Mouse (Mus musculus) layer of hippocampus, adult 2 months (tissue): Measurements from ENCODE around the gene Eef2. TPM values are rescaled to one million over a fixed set of nuclear protein-coding genes. Genes with fewer than 3 reads are reported as not detected.

Source experiments
- DNase-seq, 2 experiments: peaks; one replicate each; pipeline ENCODE4 v3.0.0; 2022; ENCODE audit warnings: low spot score in 2 of 2
- H3K27ac ChIP-seq: fragments of 200-600 bp; 2 replicates; pipeline ENCODE4 v1.8.1; 2022
- H3K4me3 ChIP-seq: fragments of 200-600 bp; 2 replicates; pipeline ENCODE4 v1.8.1; 2022; ENCODE audit warnings: mild to moderate bottlenecking
- CTCF ChIP-seq: fragments of 200-600 bp; conservative IDR thresholded peaks from 2 replicates; pipeline ENCODE4 v1.8.1; 2022; ENCODE audit warnings: antibody characterized with exemption, mild to moderate bottlenecking, moderate library complexity
- total RNA-seq, 2 experiments: library from RNA; stranded (reverse); gene quantifications; 2 replicates each; pipeline ENCODE4 v1.2.3; 2021

The Eef2 gene
- total RNA-seq, 2 experiments from 2014 or later = 907 to 909 TPM

DNA sequence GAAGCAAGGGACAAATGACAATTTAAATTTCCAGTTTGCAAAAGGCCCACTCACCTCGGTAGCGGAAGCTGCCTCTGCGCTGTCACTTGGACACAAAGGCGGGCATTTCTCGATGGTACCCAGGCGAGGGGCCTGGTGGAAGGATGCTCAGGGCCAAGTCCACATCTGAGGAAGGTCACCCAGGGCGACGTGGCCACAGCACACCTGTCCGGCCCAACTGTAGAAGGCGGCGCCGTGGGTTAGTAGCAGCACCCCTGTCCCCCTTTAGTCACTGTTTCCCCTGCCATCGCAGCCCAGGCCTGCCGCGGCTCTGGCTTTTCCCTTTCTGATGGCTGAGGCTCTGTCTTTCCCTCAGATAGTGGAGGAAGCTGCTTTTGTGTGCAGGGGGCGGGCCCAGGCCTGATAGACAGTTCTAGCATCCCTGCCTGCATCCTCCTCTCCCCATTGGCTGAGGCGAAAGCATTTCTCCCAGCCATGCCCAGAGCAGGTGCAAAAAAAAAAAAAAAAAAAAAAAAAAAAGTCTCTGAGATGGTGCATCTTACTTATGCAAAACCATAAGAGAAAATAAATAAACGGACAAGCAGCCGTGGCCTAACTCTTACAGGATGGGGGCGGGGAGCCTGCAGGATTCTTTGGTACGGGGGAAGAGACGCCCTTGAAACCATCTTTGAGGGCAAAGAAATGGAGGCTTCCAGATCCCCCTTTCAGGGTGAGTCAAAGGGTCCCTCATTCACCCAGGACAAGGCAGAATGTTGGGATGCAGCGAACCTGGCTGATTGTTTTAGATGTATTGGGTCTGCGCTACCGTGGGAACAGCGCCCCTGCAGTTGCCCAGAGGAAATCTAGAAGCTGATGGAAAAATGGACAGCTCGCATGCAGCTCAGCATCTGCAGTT lies 54.3 kb downstream of the Eef2 start, which contains the start of gene Atcay:
Gene Atcay (minus strand): TSS at position 396 of the 895 bp plus-strand sequence.
- peak; percentile 83 to 88 for DNase-seq
- peak; percentile 77 for TF ChIP-seq CTCF
- peak within 1 kb of the TSS; percentile 72 for H3K4me3 ChIP-seq
- peak within 1 kb of the TSS; percentile 93 for H3K27ac ChIP-seq

DNA sequence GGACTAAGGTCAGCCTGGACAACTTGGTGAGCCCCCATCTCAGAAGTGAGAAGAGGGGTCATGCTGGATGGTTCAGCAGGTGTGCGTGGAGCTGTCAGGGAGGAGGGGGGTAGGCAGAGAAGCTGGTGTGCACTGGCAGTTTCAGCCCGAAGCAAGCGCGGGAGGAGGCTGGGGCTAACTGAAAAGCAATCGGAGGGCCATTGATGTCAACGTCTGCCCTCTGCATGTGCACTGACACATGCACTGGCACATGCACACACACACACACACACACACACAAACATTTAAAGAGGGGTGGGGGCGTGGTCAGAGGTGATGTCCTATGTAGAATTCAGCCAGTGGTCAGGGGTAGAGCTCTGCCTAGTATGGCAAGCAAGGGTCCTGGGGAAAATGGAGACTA lies 55.0 kb downstream of the Eef2 start:
- Histone ChIP-seq H3K27ac (peak overlapping the region; percentile 93; the same call in 1 of the 2 replicates), H3K4me3 (peak overlapping the region; percentile 72)
- TF ChIP-seq CTCF = no peak
- no peak for DNase-seq

Other genes with a start within 250 kb of the Eef2 start
- gene Gadd45b, start 246.6 kb upstream of the Eef2 start, total RNA-seq = 10 to 100 TPM; 17.0 to 17.5 TPM
- gene Gng7, start 161.7 kb upstream of the Eef2 start, total RNA-seq = 100 to 1,000 TPM; 161 to 176 TPM
- 100 to 1,000 TPM in 1 of 2 experiments, 10 to 100 TPM in 1; 95.2 to 100 TPM for gene Diras1, start 151.0 kb upstream of the Eef2 start, total RNA-seq
- 10 to 100 TPM; 60.8 to 66.1 TPM for gene Slc39a3, start 139.2 kb upstream of the Eef2 start, total RNA-seq
- gene Sgta, start 116.5 kb upstream of the Eef2 start, total RNA-seq = 100 to 1,000 TPM; 176 TPM
- gene Thop1, start 106.6 kb upstream of the Eef2 start, total RNA-seq = 10 to 100 TPM; 52.0 to 52.6 TPM
- gene Creb3l3, start 77.8 kb upstream of the Eef2 start, total RNA-seq = under 1 TPM; 0.20 to 0.66 TPM
- gene Map2k2, start 70.7 kb upstream of the Eef2 start, total RNA-seq = 100 to 1,000 TPM; 132 to 139 TPM
- gene Zbtb7a, start 41.4 kb upstream of the Eef2 start, total RNA-seq = 100 to 1,000 TPM; 103 to 109 TPM
- gene Pias4, start 8.7 kb upstream of the Eef2 start, total RNA-seq = 10 to 100 TPM; 29.4 to 29.5 TPM
- 10 to 100 TPM; 73.6 to 78.4 TPM for gene Dapk3, start 6.4 kb downstream of the Eef2 start, total RNA-seq
- gene 4930442H23Rik, start 7.2 kb downstream of the Eef2 start, total RNA-seq = not detected
- gene Nmrk2, start 25.4 kb downstream of the Eef2 start, total RNA-seq = under 1 TPM; 0.32 to 0.33 TPM
- 100 to 1,000 TPM; 144 to 150 TPM for gene Atcay, start 54.2 kb downstream of the Eef2 start, total RNA-seq
- gene Zfr2, start 56.5 kb downstream of the Eef2 start, total RNA-seq = 10 to 100 TPM; 66.2 to 70.2 TPM
- gene Matk, start 76.3 kb downstream of the Eef2 start, total RNA-seq = 100 to 1,000 TPM; 260 to 267 TPM
- gene Mrpl54, start 90.3 kb downstream of the Eef2 start, total RNA-seq = 10 to 100 TPM; 37.4 to 42.0 TPM
- 10 to 100 TPM; 32.6 to 37.3 TPM for gene Apba3, start 90.3 kb downstream of the Eef2 start, total RNA-seq
- gene Tjp3, start 115.0 kb downstream of the Eef2 start, total RNA-seq = under 1 TPM; 0.54 to 0.91 TPM
- 100 to 1,000 TPM; 308 to 314 TPM for gene Pip5k1c, start 116.3 kb downstream of the Eef2 start, total RNA-seq
- gene Cactin, start 144.5 kb downstream of the Eef2 start, total RNA-seq = 10 to 100 TPM; 27.6 to 30.7 TPM
- gene Tbxa2r, start 152.1 kb downstream of the Eef2 start, total RNA-seq = 1 to 10 TPM; 1.3 to 1.4 TPM
- 1 to 10 TPM; 1.7 to 1.8 TPM for gene Gipc3, start 166.6 kb downstream of the Eef2 start, total RNA-seq
- gene Hmg20b, start 173.8 kb downstream of the Eef2 start, total RNA-seq = 10 to 100 TPM; 27.5 to 30.8 TPM
- 10 to 100 TPM; 42.8 to 45.9 TPM for gene Mfsd12, start 180.9 kb downstream of the Eef2 start, total RNA-seq
- 1 to 10 TPM; 1.6 to 2.4 TPM for gene 4930404N11Rik, start 189.2 kb downstream of the Eef2 start, total RNA-seq
- 10 to 100 TPM; 70.1 to 72.0 TPM for gene Fzr1, start 201.9 kb downstream of the Eef2 start, total RNA-seq
- 10 to 100 TPM; 75.9 to 79.7 TPM for gene Dohh, start 207.8 kb downstream of the Eef2 start, total RNA-seq
- gene Gm48551, start 207.8 kb downstream of the Eef2 start, total RNA-seq = 1 to 10 TPM; 4.4 to 6.1 TPM
- gene Gm48552, start 212.4 kb downstream of the Eef2 start, total RNA-seq = 1 to 10 TPM; 5.5 to 8.1 TPM
- 1 to 10 TPM; 1.9 to 2.1 TPM for gene Smim24, start 216.4 kb downstream of the Eef2 start, total RNA-seq